Mouse (Mus musculus) kidney, embryonic 14.5 days (tissue): ENCODE results near the gene Zcchc3. TPM values are rescaled to one million over a fixed set of nuclear protein-coding genes. Genes with fewer than 3 reads are reported as not detected.
A peak's percentile ranks its signal among the peaks of the same experiment; 100 is the strongest.
"Not testable (repeated sequence)": the region's sequence is repeated elsewhere in the genome, so short reads cannot be mapped to it uniquely, and the experiment has no call there.

Experiments
- ATAC-seq: fragments of 200-750 bp; cut with Nextera tagmentation; 2 replicates; pipeline ENCODE4 v1.8.0; 2017; ENCODE audit warnings: moderate number of reproducible peaks, mild to moderate bottlenecking, moderate TSS enrichment, moderate library complexity; ENCODE audit not compliant: low FRiP score, low TSS enrichment
- H3K27ac ChIP-seq: fragments of 300-500 bp; sonication (generic); 2 replicates; pipeline ENCODE4 v1.5.1; 2014; ENCODE audit warnings: low read depth, mild to moderate bottlenecking, low read length, moderate library complexity, mixed read lengths
- H3K27me3 ChIP-seq: fragments of 300-500 bp; sonication (generic); 2 replicates; pipeline ENCODE4 v1.6.1; 2014; ENCODE audit warnings: mild to moderate bottlenecking, low read length; ENCODE audit not compliant: control insufficient read depth, insufficient read depth
- H3K36me3 ChIP-seq: fragments of 300-500 bp; sonication (generic); 2 replicates; pipeline ENCODE4 v1.6.1; 2014; ENCODE audit warnings: low read length, mixed read lengths; ENCODE audit not compliant: control insufficient read depth, insufficient read depth
- H3K4me1 ChIP-seq: fragments of 300-500 bp; sonication (generic); 2 replicates; pipeline ENCODE4 v1.6.1; 2014; ENCODE audit warnings: low read length, mixed read lengths; ENCODE audit not compliant: control insufficient read depth, insufficient read depth
- H3K4me2 ChIP-seq: fragments of 300-500 bp; sonication (generic); replicated peaks from 2 replicates; pipeline ENCODE4 v1.6.1; 2014; ENCODE audit warnings: low read depth, mild to moderate bottlenecking, low read length
- H3K4me3 ChIP-seq: fragments of 300-500 bp; sonication (generic); 2 replicates; pipeline ENCODE4 v1.5.1; 2014; ENCODE audit warnings: mild to moderate bottlenecking, low read length
- H3K9ac ChIP-seq: fragments of 300-500 bp; sonication (generic); 2 replicates; pipeline ENCODE4 v1.6.1; 2014; ENCODE audit warnings: low read depth, mild to moderate bottlenecking, low read length, moderate library complexity
- H3K9me3 ChIP-seq: fragments of 300-500 bp; sonication (generic); 2 replicates; pipeline ENCODE4 v1.6.1; 2016; ENCODE audit warnings: low read length; ENCODE audit not compliant: control insufficient read depth
- WGBS: fragments of 180-500 bp; shearing (Covaris S2); extraction: QIAGEN DNeasy Blood & Tissue Kit; methylation state at CpG from one replicate; pipeline ENCODE4 v1.1.7; 2014; 5-methylcytosine and 5-hydroxymethylcytosine counted together
- polyA plus RNA-seq: library from polyadenylated mRNA; unstranded; fragments of >200 nt; fragmentation: Nextera tagmentation; extraction: Ambion mirVana; gene quantifications from 2 replicates; pipeline ENCODE4 v1.2.1, GENCODE M21; 2014

Gene Zcchc3
- polyA plus RNA-seq, 1 experiment from 2014 or later: 51.1 TPM

DNA sequence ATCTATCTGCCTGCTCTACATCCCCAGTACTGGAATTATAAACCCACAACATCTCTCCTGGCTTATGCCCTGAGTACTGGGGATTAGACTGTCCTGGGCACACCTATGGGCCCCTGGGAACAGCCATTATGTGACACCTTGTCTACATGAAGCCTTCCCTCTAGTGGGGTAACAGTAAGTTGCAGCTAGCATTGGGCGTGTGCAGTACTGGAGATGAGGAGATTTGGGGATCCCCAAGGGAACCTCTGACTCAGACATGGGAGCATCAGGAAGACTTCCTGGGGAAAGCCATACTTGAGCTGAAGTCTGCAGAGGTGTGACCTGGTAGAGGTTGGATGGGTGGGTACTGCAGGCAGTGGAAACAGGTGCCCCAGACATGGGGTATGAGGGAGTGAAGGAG is 24.1 kb upstream of the Zcchc3 start:
- no peaks in the 10 kb centered on the region for H3K36me3 ChIP-seq
- 78% methylated on average over 1 of the region's 1 CpGs for WGBS

GRCm38 (mm10) chr2:152436983-152437860 is 22.4 kb upstream of the Zcchc3 start:
- H3K27me3 ChIP-seq: no peaks in the 10 kb centered on the region
- no peaks in the 10 kb centered on the region for H3K36me3 ChIP-seq
- peaks cover 8% of the 10 kb centered on the region; the same call in 1 of the 2 replicates for H3K4me1 ChIP-seq
- peak overlapping the region; percentile 61 for H3K4me2 ChIP-seq
- ATAC-seq: peak; percentile 84
- no peaks in the 10 kb centered on the region for H3K9me3 ChIP-seq
- H3K4me3 ChIP-seq: peak overlapping the region; percentile 27
- 3% methylated on average over 23 of the region's 23 CpGs for WGBS
- H3K9ac ChIP-seq: peak overlapping the region; percentile 38; the same call in 1 of the 2 replicates
- no peak overlapping the region for H3K27ac ChIP-seq

More for the DNA sequence above, 24.1 kb upstream of the Zcchc3 start:
- Histone ChIP-seq H3K4me3 (no peak overlapping the region), H3K27me3 (no peaks in the 10 kb centered on the region), H3K4me2 (no peak overlapping the region), H3K9ac (no peak overlapping the region), H3K9me3 (no peaks in the 10 kb centered on the region), H3K27ac (no peak overlapping the region), H3K4me1 (peaks cover 8% of the 10 kb centered on the region; the same call in 1 of the 2 replicates)
- no peak for ATAC-seq

DNA sequence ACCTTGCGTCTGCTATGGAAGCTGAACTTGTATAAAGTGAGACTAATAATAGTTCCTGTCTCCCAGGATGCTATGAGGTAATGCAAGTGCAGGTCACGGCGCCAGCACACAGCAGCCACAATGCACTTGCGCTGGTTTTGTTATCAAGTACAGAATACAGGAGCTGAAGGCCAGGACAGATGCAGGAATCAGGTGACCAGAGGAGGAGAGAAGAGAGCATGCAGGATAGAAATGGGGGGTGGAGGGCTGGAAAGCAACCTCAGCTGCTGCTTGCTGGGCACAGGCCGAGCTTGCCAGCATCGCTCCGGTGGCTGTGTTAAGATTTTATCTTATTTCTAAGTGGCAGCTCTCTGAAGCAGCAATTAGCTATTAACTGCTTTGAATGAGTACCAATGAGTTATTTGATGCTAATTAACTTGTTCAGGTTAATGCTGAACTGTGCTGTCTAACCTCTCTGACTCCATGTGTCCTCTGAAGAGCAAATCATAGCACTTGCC is 21.6 kb upstream of the Zcchc3 start:
- no peak overlapping the region for H3K27ac ChIP-seq
- ATAC-seq: peak; percentile 15; the same call in 1 of the 2 replicates

DNA sequence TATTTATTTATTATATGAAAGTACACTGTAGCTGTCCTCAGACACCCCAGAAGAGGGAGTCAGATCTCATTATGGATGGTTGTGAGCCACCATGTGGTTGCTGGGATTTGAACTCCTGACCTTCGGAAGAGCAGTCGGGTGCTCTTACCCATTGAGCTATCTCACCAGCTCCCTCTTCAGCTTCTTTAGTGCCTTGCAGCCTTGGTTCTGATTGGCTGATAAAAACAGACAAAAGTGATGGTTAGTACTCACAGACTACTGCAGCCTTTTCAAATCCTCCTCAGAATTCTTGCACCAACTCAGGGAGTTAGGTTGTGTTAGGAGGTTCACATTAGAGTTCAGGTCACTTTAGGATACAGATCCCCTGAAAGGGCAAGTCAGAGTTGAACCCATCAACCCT is 13.7 kb upstream of the Zcchc3 start:
- not testable (repeated sequence) for ATAC-seq, H3K4me2 ChIP-seq, H3K9ac ChIP-seq, H3K4me1 ChIP-seq, H3K36me3 ChIP-seq, H3K27me3 ChIP-seq, H3K27ac ChIP-seq, H3K9me3 ChIP-seq, H3K4me3 ChIP-seq
- 82% methylated on average over 2 of the region's 2 CpGs for WGBS

More for the DNA sequence above, 21.6 kb upstream of the Zcchc3 start:
- Histone ChIP-seq H3K36me3 (no peaks in the 10 kb centered on the region), H3K9me3 (no peaks in the 10 kb centered on the region), H3K9ac (no peak overlapping the region), H3K4me3 (no peak overlapping the region), H3K27me3 (no peaks in the 10 kb centered on the region), H3K4me1 (peaks cover 8% of the 10 kb centered on the region; the same call in 1 of the 2 replicates), H3K4me2 (no peak overlapping the region)
- 61% methylated on average over 7 of the region's 7 CpGs for WGBS

DNA sequence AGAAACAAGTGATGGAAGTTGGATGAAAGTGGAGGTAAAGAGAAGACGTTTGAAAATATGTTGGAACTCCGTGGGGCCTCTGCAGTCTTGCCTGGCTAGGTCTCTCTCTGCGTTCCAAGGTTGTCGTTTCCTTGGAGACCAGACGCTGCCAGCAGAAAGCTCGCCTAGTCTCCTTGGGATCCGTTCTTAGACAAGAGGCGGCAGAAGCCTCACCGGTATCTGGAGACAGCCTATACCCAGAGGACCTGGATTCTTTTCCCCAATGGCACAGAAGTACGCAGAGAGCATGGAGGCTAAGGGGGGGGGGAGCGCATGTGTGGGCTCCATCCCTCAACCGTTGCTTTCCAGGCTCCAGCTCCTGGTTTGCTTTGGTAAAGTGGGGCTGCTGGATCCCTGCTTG is 12.7 kb upstream of the Zcchc3 start:
- 3% methylated on average over 10 of the region's 12 CpGs for WGBS
- Histone ChIP-seq H3K27me3 (no peaks in the 10 kb centered on the region), H3K9me3 (no peaks in the 10 kb centered on the region), H3K4me2 (peak overlapping the region; percentile 39), H3K4me3 (0 out of 2 replicates have a peak overlapping the region, but pooled peaks have one; percentile 5), H3K4me1 (peaks cover 3% of the 10 kb centered on the region; the same call in 1 of the 2 replicates), H3K27ac (no peak overlapping the region), H3K9ac (no peak overlapping the region), H3K36me3 (no peaks in the 10 kb centered on the region)
- ATAC-seq: 0 out of 2 replicates have a peak, but pooled peaks have one; percentile 28

DNA sequence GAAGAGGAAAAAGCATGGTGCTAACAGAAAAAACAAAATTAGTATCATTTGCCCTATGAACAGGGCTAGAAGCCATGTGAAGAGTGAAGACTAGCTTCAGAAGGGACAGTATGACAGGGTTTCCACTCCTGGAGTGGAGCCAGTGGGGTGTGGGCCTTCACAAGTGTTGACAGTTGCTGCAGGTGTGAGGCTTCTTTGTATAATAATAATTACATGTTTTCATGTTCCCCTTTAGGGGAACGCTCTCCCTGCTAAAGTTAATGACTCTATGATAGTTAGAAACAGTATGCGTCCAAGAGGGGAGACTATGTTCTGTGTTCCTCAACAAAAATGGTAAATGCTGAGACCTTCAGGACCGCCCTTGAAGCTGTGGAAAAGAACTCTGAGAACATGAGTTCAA is 959 bp upstream of the Zcchc3 start:
- H3K4me1 ChIP-seq: peaks cover 16% of the 10 kb centered on the region
- peak overlapping the region; percentile 99; the same call in 1 of the 2 replicates for H3K27ac ChIP-seq
- peaks cover 4% of the 10 kb centered on the region; the same call in 1 of the 2 replicates for H3K36me3 ChIP-seq
- over 99% methylated on average over 3 of the region's 3 CpGs for WGBS
- ATAC-seq: no peak
- H3K27me3 ChIP-seq: no peaks in the 10 kb centered on the region
- peaks cover 6% of the 10 kb centered on the region; the same call in 1 of the 2 replicates for H3K9me3 ChIP-seq
- H3K4me3 ChIP-seq: peak overlapping the region; percentile 84
- peak overlapping the region; percentile 97; the same call in 1 of the 2 replicates for H3K9ac ChIP-seq
- peak overlapping the region; percentile 94; the same call in 1 of the 2 replicates for H3K4me2 ChIP-seq

DNA sequence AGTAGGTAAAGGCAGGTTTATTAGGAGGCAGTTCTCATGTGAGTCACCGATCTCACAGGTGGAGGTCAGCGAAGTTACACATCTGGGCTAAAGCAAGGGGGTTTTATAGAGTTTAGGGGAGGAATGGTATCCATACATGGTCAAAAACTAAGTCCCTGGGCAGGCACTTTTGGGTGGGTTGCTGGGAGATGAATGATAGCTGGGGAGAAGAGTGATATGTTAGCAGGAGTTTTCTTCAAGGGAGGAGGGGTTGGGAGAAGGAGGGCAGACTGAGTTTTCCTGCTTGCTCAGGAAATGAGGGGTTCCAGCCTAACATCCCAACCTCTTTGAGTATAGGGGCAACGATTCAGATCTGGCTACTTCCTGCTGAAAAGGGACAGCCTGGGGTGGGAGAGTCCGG is 460 bp upstream of the Zcchc3 start, which contains the start of gene 6820408C15Rik:
Gene 6820408C15Rik, plus strand, starts transcription at position 301 of the 400 bp plus-strand sequence.
- H3K9ac ChIP-seq: peak within 1 kb of the TSS; percentile 97
- no peak for ATAC-seq
- peaks cover 4% of the 10 kb centered on the region; the same call in 1 of the 2 replicates for H3K36me3 ChIP-seq
- no peaks in the 10 kb centered on the region for H3K27me3 ChIP-seq
- H3K4me2 ChIP-seq: peak within 1 kb of the TSS; percentile 94
- WGBS: 18% methylated on average over 4 of the region's 4 CpGs
- peaks cover 6% of the 10 kb centered on the region; the same call in 1 of the 2 replicates for H3K9me3 ChIP-seq
- H3K27ac ChIP-seq: peak within 1 kb of the TSS; percentile 99
- peak within 1 kb of the TSS; percentile 84 for H3K4me3 ChIP-seq
- peaks cover 21% of the 10 kb centered on the region for H3K4me1 ChIP-seq

GRCm38 (mm10) chr2:152413765-152414584 is 852 bp downstream of the Zcchc3 start:
- Histone ChIP-seq H3K27me3 (no peaks in the 10 kb centered on the region), H3K36me3 (peaks cover 4% of the 10 kb centered on the region; the same call in 1 of the 2 replicates), H3K9me3 (peaks cover 6% of the 10 kb centered on the region; the same call in 1 of the 2 replicates), H3K27ac (peak overlapping the region; percentile 99), H3K4me3 (peak overlapping the region; percentile 84), H3K4me1 (peaks cover 28% of the 10 kb centered on the region), H3K9ac (peak overlapping the region; percentile 97), H3K4me2 (peak overlapping the region; percentile 94)
- under 1% methylated on average over 83 of the region's 86 CpGs for WGBS
- ATAC-seq: peak; percentile 2
